Mouse (Mus musculus): Measurements from ENCODE around the gene Mpl. TPM values are rescaled to one million over a fixed set of nuclear protein-coding genes. Genes with fewer than 3 reads are reported as not detected.

The Mpl gene
- polyA plus RNA-seq, 1 experiment from 2014 or later, result 0.24 TPM

DNA sequence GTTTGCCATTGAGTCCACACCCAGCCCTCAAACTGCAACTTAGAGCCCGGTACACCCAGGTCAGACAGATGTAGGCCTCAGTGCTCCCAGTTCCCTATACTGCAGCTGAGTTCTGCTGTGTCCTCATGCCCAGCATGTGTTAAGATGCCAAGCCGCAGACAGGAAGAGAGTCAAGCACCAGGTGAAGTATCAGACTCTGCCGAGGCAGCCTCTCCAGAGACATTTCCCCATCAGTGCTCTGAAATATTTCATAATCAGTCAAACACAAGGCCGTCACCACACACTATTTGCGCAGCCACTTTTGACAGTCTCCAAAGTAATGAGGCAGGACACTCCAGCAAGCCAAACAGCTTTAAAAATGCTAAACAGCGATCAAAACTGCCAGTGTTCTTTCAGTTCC is 58.9 kb downstream of the Mpl start:
- ATAC-seq (ENCODE audit: insufficient number of reproducible peaks, low FRiP score, low TSS enrichment, low read depth), result no peak
- peaks cover 96% of the 10 kb centered on the region for H3K36me3 ChIP-seq
- 92% methylated on average over 6 of the region's 6 CpGs for WGBS

DNA sequence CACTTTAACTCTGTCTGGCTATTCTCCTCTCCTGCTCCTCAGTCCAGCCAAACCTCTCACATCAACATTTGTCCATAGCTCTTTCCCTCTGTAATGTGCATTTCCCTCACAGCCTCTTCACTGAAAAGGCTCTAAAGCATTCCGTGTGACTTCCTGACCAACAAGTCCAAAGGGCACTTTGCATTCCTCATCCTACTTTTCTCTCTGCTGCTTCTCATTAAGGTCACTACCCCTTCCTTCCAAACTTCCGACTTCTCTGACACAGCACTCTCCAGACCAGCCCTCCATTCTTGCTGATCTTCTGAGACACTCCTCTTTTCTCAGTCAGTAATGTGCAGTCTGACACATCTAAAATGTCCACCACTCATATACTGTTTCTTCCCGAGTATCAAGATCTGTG is 60.9 kb downstream of the Mpl start:
- Histone ChIP-seq H3K27ac (no peak overlapping the region), H3K9ac (no peak overlapping the region), H3K4me2 (no peak overlapping the region), H3K27me3 (no peaks in the 10 kb centered on the region), H3K4me1 (no peaks in the 10 kb centered on the region), H3K9me3 (no peaks in the 10 kb centered on the region), H3K36me3 (peaks cover 96% of the 10 kb centered on the region), H3K4me3 (no peak overlapping the region)
- no peak for ATAC-seq (ENCODE audit: insufficient number of reproducible peaks, low FRiP score, low TSS enrichment, low read depth)
- 80% methylated on average over 3 of the region's 3 CpGs for WGBS

More for the DNA sequence above, 58.9 kb downstream of the Mpl start:
- H3K4me1 ChIP-seq, result no peaks in the 10 kb centered on the region
- no peak overlapping the region for H3K4me2 ChIP-seq
- no peak overlapping the region for H3K9ac ChIP-seq
- H3K4me3 ChIP-seq, result no peak overlapping the region
- H3K9me3 ChIP-seq, result no peaks in the 10 kb centered on the region
- H3K27me3 ChIP-seq, result no peaks in the 10 kb centered on the region
- H3K27ac ChIP-seq, result no peak overlapping the region

DNA sequence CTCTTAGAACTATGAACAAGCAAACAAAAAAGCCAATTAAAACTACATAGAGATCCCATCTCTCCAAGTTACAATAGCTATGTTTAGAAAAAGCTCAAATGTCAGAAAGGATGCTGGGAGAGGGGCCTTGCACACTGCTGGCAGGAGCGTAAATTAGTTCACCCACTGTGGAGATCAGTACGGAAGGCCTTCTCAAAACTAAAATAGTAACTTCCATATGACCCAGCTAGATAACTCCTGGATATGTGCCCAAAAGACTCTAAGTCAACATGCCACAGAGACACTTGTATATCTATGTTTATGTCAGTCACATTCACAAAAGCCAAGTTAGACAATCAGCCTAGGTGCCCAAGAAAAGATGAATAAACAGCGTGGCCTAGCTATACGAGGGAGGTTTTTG is 62.0 kb downstream of the Mpl start:
- no peak overlapping the region for H3K9ac ChIP-seq
- ATAC-seq (ENCODE audit: insufficient number of reproducible peaks, low FRiP score, low TSS enrichment, low read depth), result no peak

DNA sequence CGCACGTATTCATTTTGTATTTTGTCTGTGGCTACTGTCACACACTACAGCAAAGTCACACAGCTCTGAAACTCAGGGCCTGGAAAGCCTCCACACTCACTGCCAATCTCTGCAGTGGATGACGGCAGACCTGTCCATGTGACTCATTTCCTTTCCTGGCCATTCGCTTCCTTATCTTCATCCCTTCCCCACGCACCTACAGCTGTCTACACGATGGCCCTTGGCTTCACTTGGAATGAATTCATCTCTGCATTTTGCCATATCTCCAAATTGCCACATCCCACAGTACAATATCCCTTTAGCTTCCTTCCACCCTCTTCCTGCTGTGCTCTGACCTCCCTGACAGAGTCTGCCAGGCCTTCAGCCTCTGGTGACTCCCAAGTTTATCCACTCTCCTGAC is 62.8 kb downstream of the Mpl start:
- H3K4me2 ChIP-seq, result no peak overlapping the region
- WGBS, result 91% methylated on average over 6 of the region's 6 CpGs
- no peak overlapping the region for H3K9ac ChIP-seq
- no peak overlapping the region for H3K4me3 ChIP-seq
- ATAC-seq (ENCODE audit: insufficient number of reproducible peaks, low FRiP score, low TSS enrichment, low read depth), result no peak
- peaks cover 97% of the 10 kb centered on the region for H3K36me3 ChIP-seq
- H3K4me1 ChIP-seq, result no peaks in the 10 kb centered on the region
- no peaks in the 10 kb centered on the region for H3K27me3 ChIP-seq
- H3K27ac ChIP-seq, result no peak overlapping the region
- H3K9me3 ChIP-seq, result no peaks in the 10 kb centered on the region

More for the DNA sequence above, 62.0 kb downstream of the Mpl start:
- H3K4me1 ChIP-seq, result no peaks in the 10 kb centered on the region
- no peak overlapping the region for H3K27ac ChIP-seq
- H3K27me3 ChIP-seq, result no peaks in the 10 kb centered on the region
- WGBS, result 92% methylated on average over 4 of the region's 4 CpGs
- H3K36me3 ChIP-seq, result peaks cover 97% of the 10 kb centered on the region
- H3K9me3 ChIP-seq, result no peaks in the 10 kb centered on the region
- no peak overlapping the region for H3K4me2 ChIP-seq
- H3K4me3 ChIP-seq, result no peak overlapping the region

Other genes with a start within 250 kb of the Mpl start
- 66.4 and 82.7 TPM in 2 replicates for gene Ptprf, start 166.1 kb downstream of the Mpl start, polyA plus RNA-seq (2015; fragmentation: Nextera tagmentation; extraction: Ambion mirVana)
- gene Szt2, start 48.2 kb downstream of the Mpl start, polyA plus RNA-seq (2015; fragmentation: Nextera tagmentation; extraction: Ambion mirVana), result 5.6 and 7.9 TPM in 2 replicates
- 103 and 106 TPM in 2 replicates for gene Med8, start 48.2 kb downstream of the Mpl start, polyA plus RNA-seq (2015; fragmentation: Nextera tagmentation; extraction: Ambion mirVana)
- 273 and 305 TPM in 2 replicates for gene Elovl1, start 29.4 kb downstream of the Mpl start, polyA plus RNA-seq (2015; fragmentation: Nextera tagmentation; extraction: Ambion mirVana)
- 164 and 184 TPM in 2 replicates for gene Cdc20, start 20.2 kb downstream of the Mpl start, polyA plus RNA-seq (2015; fragmentation: Nextera tagmentation; extraction: Ambion mirVana)
- gene Tie1, start 32.5 kb upstream of the Mpl start, polyA plus RNA-seq (2015; fragmentation: Nextera tagmentation; extraction: Ambion mirVana), result 25.8 and 27.8 TPM in 2 replicates
- 13.5 and 14.2 TPM in 2 replicates for gene 2610528J11Rik, start 69.5 kb upstream of the Mpl start, polyA plus RNA-seq (2015; fragmentation: Nextera tagmentation; extraction: Ambion mirVana)
- 22.9 and 23.0 TPM in 2 replicates for gene Tmem125, start 86.5 kb upstream of the Mpl start, polyA plus RNA-seq (2015; fragmentation: Nextera tagmentation; extraction: Ambion mirVana)
- gene Cfap57, start 163.3 kb upstream of the Mpl start, polyA plus RNA-seq (2015; fragmentation: Nextera tagmentation; extraction: Ambion mirVana), result 1.7 and 2.6 TPM in 2 replicates
- gene Ebna1bp2, start 163.3 kb upstream of the Mpl start, polyA plus RNA-seq (2015; fragmentation: Nextera tagmentation; extraction: Ambion mirVana), result 129 and 136 TPM in 2 replicates
- gene Olfr62, start 201.4 kb upstream of the Mpl start, polyA plus RNA-seq (2015; fragmentation: Nextera tagmentation; extraction: Ambion mirVana), result not detected in 2 replicates
- not detected in 2 replicates for gene Olfr1342, start 235.2 kb upstream of the Mpl start, polyA plus RNA-seq (2015; fragmentation: Nextera tagmentation; extraction: Ambion mirVana)
- gene Olfr1341, start 246.0 kb upstream of the Mpl start, polyA plus RNA-seq (2015; fragmentation: Nextera tagmentation; extraction: Ambion mirVana), result not detected in 2 replicates